Mouse (Mus musculus) frontal cortex, postnatal 25 days (tissue): ENCODE results near the gene Tekt2.

Experiments used
- DNase-seq, 2 experiments: peaks; one replicate each; pipeline ENCODE4 v3.0.0; 2022; ENCODE audit warnings: low spot score in 2 of 2

The Tekt2 gene

GRCm38 (mm10) chr4:126325281-126325861, at the start of gene Tekt2:
TSS of gene Tekt2 (minus strand) at chr4:126325688.
- no peak for DNase-seq

GRCm38 (mm10) chr4:126371497-126371896, 46.0 kb upstream of the Tekt2 start:
- DNase-seq, result no peak

GRCm38 (mm10) chr4:126360069-126360468, 34.6 kb upstream of the Tekt2 start:
- DNase-seq, result no peak

- no peak for DNase-seq
Measured at GRCm38 (mm10) chr4:126343451-126343850, 18.0 kb upstream of the Tekt2 start.

- no peak for DNase-seq
Measured at GRCm38 (mm10) chr4:126339461-126339860, 14.0 kb upstream of the Tekt2 start.

- no peak for DNase-seq
Measured at GRCm38 (mm10) chr4:126332358-126332757, 6.9 kb upstream of the Tekt2 start.

GRCm38 (mm10) chr4:126331751-126332150, 6.3 kb upstream of the Tekt2 start:
- no peak for DNase-seq

- DNase-seq, result no peak
Measured at GRCm38 (mm10) chr4:126330295-126330694, 4.8 kb upstream of the Tekt2 start.

GRCm38 (mm10) chr4:126326036-126326435, 548 bp upstream of the Tekt2 start:
- DNase-seq, result no peak

GRCm38 (mm10) chr4:126324861-126325260, 627 bp downstream of the Tekt2 start:
- DNase-seq, result no peak

- DNase-seq, result no peak
Measured at GRCm38 (mm10) chr4:126322646-126323045, 2.8 kb downstream of the Tekt2 start.

- no peak for DNase-seq
Measured at GRCm38 (mm10) chr4:126321854-126322511, 3.5 kb downstream of the Tekt2 start.

- DNase-seq, result peak; percentile 99
Measured at GRCm38 (mm10) chr4:126321111-126321853, 4.2 kb downstream of the Tekt2 start, which contains the start of gene Adprhl2. TSS of gene Adprhl2 (minus strand) at chr4:126321703.

- DNase-seq, result no peak
Measured at GRCm38 (mm10) chr4:126319806-126320205, 5.7 kb downstream of the Tekt2 start.

- no peak for DNase-seq
Measured at GRCm38 (mm10) chr4:126316443-126317040, 8.9 kb downstream of the Tekt2 start.

- no peak for DNase-seq
Measured at GRCm38 (mm10) chr4:126315931-126316330, 9.6 kb downstream of the Tekt2 start.

- DNase-seq, result no peak
Measured at GRCm38 (mm10) chr4:126314393-126314792, 11.1 kb downstream of the Tekt2 start.

- no peak for DNase-seq
Measured at GRCm38 (mm10) chr4:126313202-126313601, 12.3 kb downstream of the Tekt2 start.

GRCm38 (mm10) chr4:126311566-126312200, 13.8 kb downstream of the Tekt2 start:
- DNase-seq, result no peak

- DNase-seq, result no peak
Measured at GRCm38 (mm10) chr4:126310344-126310743, 15.1 kb downstream of the Tekt2 start.

- peak; percentile 84 to 85 for DNase-seq
Measured at GRCm38 (mm10) chr4:126309922-126310309, 15.6 kb downstream of the Tekt2 start.
